Mouse (Mus musculus) skeletal muscle tissue, adult 2 months (tissue): ENCODE measurements around the gene Tmem185b.

Experiments used
- DNase-seq: peaks from one replicate; pipeline ENCODE4 v3.0.0-alpha.2; 2012; ENCODE audit warnings: low read depth, low spot score

Tmem185b gene

GRCm38 (mm10) chr1:119503181-119503580 is 22.8 kb upstream of the Tmem185b start:
- no peak for DNase-seq

GRCm38 (mm10) chr1:119503808-119504207 is 22.2 kb upstream of the Tmem185b start:
- DNase-seq: no peak

- DNase-seq: peak; percentile 96
Observed at GRCm38 (mm10) chr1:119504260-119505062, 21.5 kb upstream of the Tmem185b start, which contains the start of gene Ralb. TSS of gene Ralb (minus strand) at chr1:119504794.

GRCm38 (mm10) chr1:119505951-119506350 is 20.0 kb upstream of the Tmem185b start:
- DNase-seq: no peak

- DNase-seq: no peak
Observed at GRCm38 (mm10) chr1:119508548-119508947, 17.4 kb upstream of the Tmem185b start.

GRCm38 (mm10) chr1:119509474-119509873 is 16.5 kb upstream of the Tmem185b start:
- no peak for DNase-seq

GRCm38 (mm10) chr1:119510409-119510808 is 15.6 kb upstream of the Tmem185b start:
- DNase-seq: no peak

- DNase-seq: no peak
Observed at GRCm38 (mm10) chr1:119510857-119511256, 15.1 kb upstream of the Tmem185b start.

GRCm38 (mm10) chr1:119518060-119518459 is 7.9 kb upstream of the Tmem185b start:
- no peak for DNase-seq

GRCm38 (mm10) chr1:119518786-119519185 is 7.2 kb upstream of the Tmem185b start:
- no peak for DNase-seq

GRCm38 (mm10) chr1:119519286-119519685 is 6.7 kb upstream of the Tmem185b start:
- DNase-seq: no peak

- DNase-seq: no peak
Observed at GRCm38 (mm10) chr1:119521029-119521428, 4.9 kb upstream of the Tmem185b start.

GRCm38 (mm10) chr1:119521681-119522080 is 4.3 kb upstream of the Tmem185b start:
- no peak for DNase-seq

GRCm38 (mm10) chr1:119522726-119523125 is 3.2 kb upstream of the Tmem185b start:
- no peak for DNase-seq

GRCm38 (mm10) chr1:119523369-119523768 is 2.6 kb upstream of the Tmem185b start:
- no peak for DNase-seq

- DNase-seq: no peak
Observed at GRCm38 (mm10) chr1:119523826-119524225, 2.1 kb upstream of the Tmem185b start.

GRCm38 (mm10) chr1:119525004-119525444 is 936 bp upstream of the Tmem185b start:
- peak; percentile 23 for DNase-seq

GRCm38 (mm10) chr1:119530941-119531340 is 5.0 kb downstream of the Tmem185b start:
- no peak for DNase-seq

GRCm38 (mm10) chr1:119532165-119532564 is 6.2 kb downstream of the Tmem185b start:
- DNase-seq: no peak

GRCm38 (mm10) chr1:119533093-119533805 is 7.3 kb downstream of the Tmem185b start:
- no peak for DNase-seq

GRCm38 (mm10) chr1:119534341-119534740 is 8.4 kb downstream of the Tmem185b start:
- no peak for DNase-seq

GRCm38 (mm10) chr1:119536122-119536521 is 10.2 kb downstream of the Tmem185b start:
- DNase-seq: no peak

GRCm38 (mm10) chr1:119537651-119538050 is 11.7 kb downstream of the Tmem185b start:
- DNase-seq: no peak
